Mouse (Mus musculus): ENCODE results near the gene Kcnd1. TPM values are rescaled to one million over a fixed set of nuclear protein-coding genes. Genes with fewer than 3 reads are reported as not detected.

Gene Kcnd1
- polyA plus RNA-seq, 1 experiment from 2014 or later, result 0.18 TPM

DNA sequence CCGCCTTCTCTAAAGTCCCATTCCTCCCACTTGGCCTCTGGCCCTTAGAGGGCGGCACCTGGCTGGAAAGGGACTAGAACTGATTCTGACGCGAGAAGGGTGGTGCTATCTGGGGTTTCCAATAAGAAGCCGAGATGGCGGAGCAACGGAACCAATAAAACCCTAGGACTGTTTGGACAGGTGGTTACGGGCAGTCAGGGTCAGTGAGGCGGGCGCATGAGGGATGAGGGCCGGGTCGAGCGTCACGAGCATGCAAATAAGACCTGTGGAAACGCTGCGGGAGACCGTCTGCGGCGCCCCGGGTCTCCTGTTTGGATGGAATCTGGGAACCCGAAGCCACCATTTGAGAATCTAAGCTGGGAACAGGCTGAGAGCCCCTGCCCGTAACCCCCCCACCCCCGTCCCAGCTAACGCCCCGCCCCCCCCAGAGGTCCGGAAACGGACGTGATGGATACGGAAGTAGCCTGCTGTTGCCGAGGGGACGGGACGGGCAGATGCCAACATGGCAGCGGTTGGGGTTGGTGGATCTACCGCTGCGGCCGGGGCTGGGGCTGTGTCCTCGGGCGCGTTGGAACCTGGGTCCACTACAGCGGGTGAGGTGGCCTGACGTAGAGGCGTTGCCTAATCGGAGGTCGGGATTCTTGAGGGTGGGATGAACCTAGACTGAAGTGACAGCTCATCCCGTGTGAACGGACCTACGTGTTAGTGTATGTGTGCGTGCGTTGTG, 61.9 kb downstream of the Kcnd1 start, which contains the start of gene Slc35a2:
Gene Slc35a2, plus strand, starts transcription at position 188 of the 727 bp plus-strand sequence.
- H3K36me3 ChIP-seq (replicated peaks), result no peaks in the 10 kb centered on the region
- no peaks in the 10 kb centered on the region for H3K9me3 ChIP-seq (replicated peaks)
- H3K4me2 ChIP-seq, result peak within 1 kb of the TSS; percentile 74
- H3K4me3 ChIP-seq (replicated peaks), result peak within 1 kb of the TSS; percentile 69
- H3K27me3 ChIP-seq, result no peaks in the 10 kb centered on the region
- H3K9ac ChIP-seq, result peak within 1 kb of the TSS; percentile 58
- peak; percentile 93 for ATAC-seq (ENCODE audit: insufficient read depth)
- peak within 1 kb of the TSS; percentile 67; the same call in 1 of the 2 replicates for H3K27ac ChIP-seq (replicated peaks)
- 12% methylated on average over 49 of the region's 49 CpGs for WGBS (ENCODE audit: insufficient replicate concordance)
- peaks cover 22% of the 10 kb centered on the region for H3K4me1 ChIP-seq (replicated peaks)

MicroRNAs encoded within 50 kb of the gene (microRNA counts, 519-probe panel; counts per million panel counts)
- microRNA mmu-miR-1198, result 2,181 counts per million, percentile 31 among the panel's probes with 10 or more counts

Small RNA genes within 50 kb of the gene (microRNA-seq; reads per million reads assigned to microRNA genes)
- 32.2 reads per million, percentile 41 among the genes with 10 or more reads in this experiment for gene Mir1198

Other genes starting within 250 kb of the Kcnd1 start
- gene Foxp3, start 248.6 kb upstream of the Kcnd1 start, polyA plus RNA-seq (2015; fragmentation: Nextera tagmentation; extraction: Ambion mirVana), result 0.02 and 0.23 TPM in 2 replicates
- gene Ppp1r3f, start 248.0 kb upstream of the Kcnd1 start, polyA plus RNA-seq (2015; fragmentation: Nextera tagmentation; extraction: Ambion mirVana), result 0.06 and 0.21 TPM in 2 replicates
- gene Ccdc22, start 216.8 kb upstream of the Kcnd1 start, polyA plus RNA-seq (2015; fragmentation: Nextera tagmentation; extraction: Ambion mirVana), result 18.0 and 19.8 TPM in 2 replicates
- gene Cacna1f, start 215.2 kb upstream of the Kcnd1 start, polyA plus RNA-seq (2015; fragmentation: Nextera tagmentation; extraction: Ambion mirVana), result 0.07 and 0.09 TPM in 2 replicates
- 0.33 and 0.36 TPM in 2 replicates for gene Syp, start 183.8 kb upstream of the Kcnd1 start, polyA plus RNA-seq (2015; fragmentation: Nextera tagmentation; extraction: Ambion mirVana)
- 1.1 and 1.5 TPM in 2 replicates for gene Prickle3, start 165.0 kb upstream of the Kcnd1 start, polyA plus RNA-seq (2015; fragmentation: Nextera tagmentation; extraction: Ambion mirVana)
- 27.5 and 28.8 TPM in 2 replicates for gene Plp2, start 150.9 kb upstream of the Kcnd1 start, polyA plus RNA-seq (2015; fragmentation: Nextera tagmentation; extraction: Ambion mirVana)
- 0.09 and 0.12 TPM in 2 replicates for gene Magix, start 141.0 kb upstream of the Kcnd1 start, polyA plus RNA-seq (2015; fragmentation: Nextera tagmentation; extraction: Ambion mirVana)
- gene Gpkow, start 125.2 kb upstream of the Kcnd1 start, polyA plus RNA-seq (2015; fragmentation: Nextera tagmentation; extraction: Ambion mirVana), result 13.3 and 14.1 TPM in 2 replicates
- 16.0 and 17.5 TPM in 2 replicates for gene Wdr45, start 108.0 kb upstream of the Kcnd1 start, polyA plus RNA-seq (2015; fragmentation: Nextera tagmentation; extraction: Ambion mirVana)
- 0.31 TPM in 1 of 2 replicates, not detected in the other for gene Gm45208, start 100.0 kb upstream of the Kcnd1 start, polyA plus RNA-seq (2015; fragmentation: Nextera tagmentation; extraction: Ambion mirVana)
- gene Praf2, start 93.8 kb upstream of the Kcnd1 start, polyA plus RNA-seq (2015; fragmentation: Nextera tagmentation; extraction: Ambion mirVana), result 5.6 and 5.8 TPM in 2 replicates
- 0.92 and 1.5 TPM in 2 replicates for gene Ccdc120, start 71.4 kb upstream of the Kcnd1 start, polyA plus RNA-seq (2015; fragmentation: Nextera tagmentation; extraction: Ambion mirVana)
- 9.2 and 11.8 TPM in 2 replicates for gene Tfe3, start 59.7 kb upstream of the Kcnd1 start, polyA plus RNA-seq (2015; fragmentation: Nextera tagmentation; extraction: Ambion mirVana)
- gene Gripap1, start 32.5 kb upstream of the Kcnd1 start, polyA plus RNA-seq (2015; fragmentation: Nextera tagmentation; extraction: Ambion mirVana), result 25.5 and 27.4 TPM in 2 replicates
- 44.9 and 54.4 TPM in 2 replicates for gene Otud5, start 19.1 kb downstream of the Kcnd1 start, polyA plus RNA-seq (2015; fragmentation: Nextera tagmentation; extraction: Ambion mirVana)
- 3.5 TPM in 2 replicates for gene Pim2, start 56.0 kb downstream of the Kcnd1 start, polyA plus RNA-seq (2015; fragmentation: Nextera tagmentation; extraction: Ambion mirVana)
- 14.3 and 17.5 TPM in 2 replicates for gene Slc35a2, start 61.7 kb downstream of the Kcnd1 start, polyA plus RNA-seq (2015; fragmentation: Nextera tagmentation; extraction: Ambion mirVana)
- 38.1 and 39.7 TPM in 2 replicates for gene Pqbp1, start 77.0 kb downstream of the Kcnd1 start, polyA plus RNA-seq (2015; fragmentation: Nextera tagmentation; extraction: Ambion mirVana)
- 94.8 and 102 TPM in 2 replicates for gene Timm17b, start 77.1 kb downstream of the Kcnd1 start, polyA plus RNA-seq (2015; fragmentation: Nextera tagmentation; extraction: Ambion mirVana)
- gene Gm10491, start 85.5 kb downstream of the Kcnd1 start, polyA plus RNA-seq (2015; fragmentation: Nextera tagmentation; extraction: Ambion mirVana), result not detected in 2 replicates
- gene Gm10490, start 87.3 kb downstream of the Kcnd1 start, polyA plus RNA-seq (2015; fragmentation: Nextera tagmentation; extraction: Ambion mirVana), result not detected in 2 replicates
- 0.12 and 0.18 TPM in 2 replicates for gene Pcsk1n, start 97.5 kb downstream of the Kcnd1 start, polyA plus RNA-seq (2015; fragmentation: Nextera tagmentation; extraction: Ambion mirVana)
- gene Eras, start 106.3 kb downstream of the Kcnd1 start, polyA plus RNA-seq (2015; fragmentation: Nextera tagmentation; extraction: Ambion mirVana), result not detected in 2 replicates
- gene Hdac6, start 125.6 kb downstream of the Kcnd1 start, polyA plus RNA-seq (2015; fragmentation: Nextera tagmentation; extraction: Ambion mirVana), result 10.7 and 12.1 TPM in 2 replicates
- gene Gata1, start 155.8 kb downstream of the Kcnd1 start, polyA plus RNA-seq (2015; fragmentation: Nextera tagmentation; extraction: Ambion mirVana), result 117 and 126 TPM in 2 replicates
- gene Glod5, start 196.2 kb downstream of the Kcnd1 start, polyA plus RNA-seq (2015; fragmentation: Nextera tagmentation; extraction: Ambion mirVana), result 0.26 and 0.36 TPM in 2 replicates

Measured in liver, embryonic 15.5 days (tissue).